Mouse (Mus musculus): ENCODE measurements at regions not wholly inside any gene's neighbourhood (a gene's known extent, or its start where the extent isn't known, plus 50 kb on each side); places are given as distances from the start of the nearest gene placed in this dataset.
A peak's percentile ranks its signal among the peaks of the same experiment; 100 is the strongest.

- H3K4me1 ChIP-seq (ENCODE audit: control insufficient read depth, insufficient read depth, low read length) = no peaks in the 10 kb centered on the region
- H3K27ac ChIP-seq (ENCODE audit: low read length) = no peak overlapping the region
- H3K4me2 ChIP-seq (ENCODE audit: low read depth, low read length) = no peak overlapping the region
- no peaks in the 10 kb centered on the region for H3K27me3 ChIP-seq (ENCODE audit: control insufficient read depth, insufficient read depth, low read length)
- no peaks in the 10 kb centered on the region; the same call in 1 of the 2 replicates for H3K9me3 ChIP-seq (replicated peaks; ENCODE audit: control insufficient read depth, low read length)
- H3K9ac ChIP-seq (ENCODE audit: low read length) = no peak overlapping the region
- no peaks in the 10 kb centered on the region for H3K36me3 ChIP-seq (ENCODE audit: control insufficient read depth, insufficient read depth, low read length)
- 36% methylated on average over 2 of the region's 2 CpGs for WGBS
- no peak overlapping the region for H3K4me3 ChIP-seq (replicated peaks; ENCODE audit: low read length)
- peak; percentile 37; the same call in 1 of the 2 replicates for ATAC-seq (ENCODE audit: insufficient read depth, low FRiP score)
Observed at GRCm38 (mm10) chr3:5077956-5078355, 672.6 kb upstream of the Gm8797 start.

GRCm38 (mm10) chr3:5086721-5087120, 663.9 kb upstream of the Gm8797 start:
- no peaks in the 10 kb centered on the region for H3K27me3 ChIP-seq (ENCODE audit: control insufficient read depth, insufficient read depth, low read length)
- no peak overlapping the region for H3K4me3 ChIP-seq (replicated peaks; ENCODE audit: low read length)
- H3K36me3 ChIP-seq (ENCODE audit: control insufficient read depth, insufficient read depth, low read length) = no peaks in the 10 kb centered on the region
- H3K27ac ChIP-seq (ENCODE audit: low read length) = no peak overlapping the region
- ATAC-seq (ENCODE audit: insufficient read depth, low FRiP score) = no peak
- H3K9ac ChIP-seq (ENCODE audit: low read length) = no peak overlapping the region
- H3K4me1 ChIP-seq (ENCODE audit: control insufficient read depth, insufficient read depth, low read length) = no peaks in the 10 kb centered on the region
- H3K9me3 ChIP-seq (replicated peaks; ENCODE audit: control insufficient read depth, low read length) = no peaks in the 10 kb centered on the region
- H3K4me2 ChIP-seq (ENCODE audit: low read depth, low read length) = no peak overlapping the region

- Histone ChIP-seq H3K4me1 (ENCODE audit: control insufficient read depth, insufficient read depth, low read length) (no peaks in the 10 kb centered on the region), H3K9me3 (replicated peaks; ENCODE audit: control insufficient read depth, low read length) (no peaks in the 10 kb centered on the region), H3K9ac (ENCODE audit: low read length) (no peak overlapping the region), H3K4me2 (ENCODE audit: low read depth, low read length) (no peak overlapping the region), H3K27ac (ENCODE audit: low read length) (no peak overlapping the region), H3K4me3 (replicated peaks; ENCODE audit: low read length) (no peak overlapping the region), H3K27me3 (ENCODE audit: control insufficient read depth, insufficient read depth, low read length) (no peaks in the 10 kb centered on the region), H3K36me3 (ENCODE audit: control insufficient read depth, insufficient read depth, low read length) (no peaks in the 10 kb centered on the region)
- WGBS = 63% methylated on average over 1 of the region's 1 CpGs
- ATAC-seq (ENCODE audit: insufficient read depth, low FRiP score) = no peak
Observed at GRCm38 (mm10) chr3:5088867-5089266, 661.7 kb upstream of the Gm8797 start.

- H3K9ac ChIP-seq (ENCODE audit: low read length) = no peak overlapping the region
- ATAC-seq (ENCODE audit: insufficient read depth, low FRiP score) = no peak
- H3K4me2 ChIP-seq (ENCODE audit: low read depth, low read length) = 0 out of 2 replicates have a peak overlapping the region, but pooled peaks have one; percentile 41
- no peak overlapping the region for H3K4me3 ChIP-seq (replicated peaks; ENCODE audit: low read length)
- H3K36me3 ChIP-seq (ENCODE audit: control insufficient read depth, insufficient read depth, low read length) = no peaks in the 10 kb centered on the region
- H3K27me3 ChIP-seq (ENCODE audit: control insufficient read depth, insufficient read depth, low read length) = no peaks in the 10 kb centered on the region
- no peak overlapping the region for H3K27ac ChIP-seq (ENCODE audit: low read length)
- H3K9me3 ChIP-seq (replicated peaks; ENCODE audit: control insufficient read depth, low read length) = no peaks in the 10 kb centered on the region
- H3K4me1 ChIP-seq (ENCODE audit: control insufficient read depth, insufficient read depth, low read length) = no peaks in the 10 kb centered on the region
- WGBS = 60% methylated on average over 4 of the region's 4 CpGs
Observed at GRCm38 (mm10) chr3:5089393-5090010, 661.1 kb upstream of the Gm8797 start.

GRCm38 (mm10) chr3:5090108-5090869, 660.3 kb upstream of the Gm8797 start:
- Histone ChIP-seq H3K4me3 (replicated peaks; ENCODE audit: low read length) (peak overlapping the region; percentile 32), H3K27me3 (ENCODE audit: control insufficient read depth, insufficient read depth, low read length) (no peaks in the 10 kb centered on the region), H3K36me3 (ENCODE audit: control insufficient read depth, insufficient read depth, low read length) (no peaks in the 10 kb centered on the region), H3K27ac (ENCODE audit: low read length) (peak overlapping the region; percentile 22; the same call in 1 of the 2 replicates), H3K4me1 (ENCODE audit: control insufficient read depth, insufficient read depth, low read length) (no peaks in the 10 kb centered on the region), H3K9ac (ENCODE audit: low read length) (peak overlapping the region; percentile 47; the same call in 1 of the 2 replicates), H3K4me2 (ENCODE audit: low read depth, low read length) (peak overlapping the region; percentile 41), H3K9me3 (replicated peaks; ENCODE audit: control insufficient read depth, low read length) (no peaks in the 10 kb centered on the region)
- 50% methylated on average over 13 of the region's 13 CpGs for WGBS
- ATAC-seq (ENCODE audit: insufficient read depth, low FRiP score) = peak; percentile 47; the same call in 1 of the 2 replicates

- Histone ChIP-seq H3K4me1 (ENCODE audit: control insufficient read depth, insufficient read depth, low read length) (no peaks in the 10 kb centered on the region), H3K36me3 (ENCODE audit: control insufficient read depth, insufficient read depth, low read length) (no peaks in the 10 kb centered on the region), H3K9me3 (replicated peaks; ENCODE audit: control insufficient read depth, low read length) (no peaks in the 10 kb centered on the region), H3K4me3 (replicated peaks; ENCODE audit: low read length) (no peak overlapping the region), H3K27ac (ENCODE audit: low read length) (no peak overlapping the region), H3K27me3 (ENCODE audit: control insufficient read depth, insufficient read depth, low read length) (no peaks in the 10 kb centered on the region), H3K9ac (ENCODE audit: low read length) (no peak overlapping the region), H3K4me2 (ENCODE audit: low read depth, low read length) (no peak overlapping the region)
- ATAC-seq (ENCODE audit: insufficient read depth, low FRiP score) = no peak
Observed at GRCm38 (mm10) chr3:5090987-5091386, 659.6 kb upstream of the Gm8797 start.

Data from stomach, embryonic 16.5 days (tissue).